Mouse (Mus musculus): ENCODE measurements around the gene Naa80. TPM values are rescaled to one million over a fixed set of nuclear protein-coding genes. Genes with fewer than 3 reads are reported as not detected.

Gene Naa80
- total and polyA plus RNA-seq, 2 experiments from 2014 or later = 14.5 to 58.8 TPM

DNA sequence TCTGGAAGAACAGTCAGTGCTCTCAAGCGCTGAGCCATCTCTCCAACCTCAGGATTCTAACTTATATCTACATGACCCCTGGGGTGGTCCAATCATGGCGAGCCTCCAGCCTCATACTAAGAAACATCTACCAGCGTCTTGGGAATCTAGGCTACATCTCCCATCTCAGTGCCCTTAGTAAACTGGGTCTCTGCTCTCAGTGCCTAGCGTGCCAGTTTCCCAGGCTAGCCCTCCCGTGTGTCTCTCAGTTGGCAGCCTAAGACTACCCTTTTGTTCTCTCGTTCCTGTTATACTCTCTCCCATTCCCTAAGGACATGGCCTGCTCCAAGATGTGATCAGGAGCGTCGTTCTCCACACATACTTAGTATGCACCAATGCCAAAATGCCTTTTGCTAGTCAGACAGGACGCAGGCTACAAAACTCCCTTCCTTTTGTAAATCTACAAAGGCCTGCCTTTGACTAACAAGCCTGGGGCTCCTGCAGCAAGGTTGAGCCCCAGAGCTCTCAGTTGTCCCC lies 52.7 kb downstream of the Naa80 start:
- no peak overlapping the region for H3K9ac ChIP-seq (replicated peaks; ENCODE audit: low read depth, low read length)

DNA sequence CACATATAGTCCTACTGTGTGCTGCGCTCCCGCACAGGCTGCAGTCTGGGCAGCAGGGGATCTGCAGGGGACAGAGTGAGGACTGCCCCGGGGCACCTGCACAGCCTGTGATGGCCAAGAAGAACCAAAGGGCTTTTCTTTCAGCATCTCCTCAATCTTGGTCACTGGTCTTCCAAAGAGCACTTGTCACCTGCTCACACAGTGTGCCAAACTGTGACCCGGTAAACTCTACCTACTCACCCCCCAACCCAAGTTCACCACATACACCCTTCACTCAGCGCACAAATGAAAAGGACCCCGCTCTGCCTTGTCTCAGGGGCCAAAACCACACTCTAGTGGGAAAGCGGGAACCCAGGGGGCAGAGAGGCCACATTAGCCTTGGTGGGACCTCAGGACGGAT lies 53.2 kb downstream of the Naa80 start:
- Histone ChIP-seq H3K27ac (ENCODE audit: low read depth) (peak overlapping the region; percentile 94), H3K4me3 (ENCODE audit: low read depth, low read length) (peak overlapping the region; percentile 85; the same call in 1 of the 2 replicates)

More for the DNA sequence above, 52.7 kb downstream of the Naa80 start:
- H3K27ac ChIP-seq (ENCODE audit: low read depth) = peak overlapping the region; percentile 94
- 57% methylated on average over 9 of the region's 9 CpGs for WGBS
- peaks cover 55% of the 10 kb centered on the region for H3K4me1 ChIP-seq (ENCODE audit: control insufficient read depth, insufficient read depth)
- no peaks in the 10 kb centered on the region for H3K27me3 ChIP-seq (ENCODE audit: control insufficient read depth, insufficient read depth, low read length)
- H3K4me3 ChIP-seq (ENCODE audit: low read depth, low read length) = no peak overlapping the region; the same call in 1 of the 2 replicates
- 0 out of 2 replicates have a peak, but pooled peaks cover 6% of the 10 kb centered on the region for H3K36me3 ChIP-seq (replicated peaks; ENCODE audit: control insufficient read depth, insufficient read depth, low read length)
- TF ChIP-seq EP300 (IDR thresholded peaks at IDR 0.05; ENCODE audit: low read depth) (no peak), CTCF (IDR thresholded peaks at IDR 0.05; ENCODE audit: low read depth) (no peak)
- no peaks in the 10 kb centered on the region for H3K9me3 ChIP-seq (replicated peaks; ENCODE audit: control insufficient read depth, low read length)
- peak overlapping the region; percentile 80 for H3K4me2 ChIP-seq (ENCODE audit: low read depth, low read length)
- DNase-seq (ENCODE audit: low spot score) = no peak
- no peak for ATAC-seq (ENCODE audit: insufficient read depth, low read depth)

DNA sequence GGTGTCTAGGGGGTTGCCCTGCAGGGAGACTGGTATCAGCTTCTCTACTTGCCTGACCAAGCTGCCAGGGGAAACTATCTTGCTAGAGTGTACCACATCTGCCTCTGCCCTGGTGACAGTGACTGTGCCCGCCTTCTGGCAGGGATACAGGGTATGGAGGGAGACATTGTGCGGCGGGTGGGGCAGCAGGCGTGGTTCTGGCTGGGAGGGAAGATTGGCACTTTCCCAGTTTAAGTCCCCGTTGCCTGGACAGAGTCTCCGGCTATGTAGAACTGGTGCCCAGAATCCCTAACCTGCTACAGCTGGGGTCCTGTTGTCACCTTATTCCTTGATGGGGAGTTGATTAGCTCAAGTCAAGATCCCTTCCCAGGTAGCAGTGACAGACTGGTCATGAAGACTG lies 53.8 kb downstream of the Naa80 start:
- peak overlapping the region; percentile 80 for H3K4me2 ChIP-seq (ENCODE audit: low read depth, low read length)
- peak; percentile 65 for DNase-seq (ENCODE audit: low spot score)
- H3K9me3 ChIP-seq (replicated peaks; ENCODE audit: control insufficient read depth, low read length) = no peaks in the 10 kb centered on the region
- H3K36me3 ChIP-seq (replicated peaks; ENCODE audit: control insufficient read depth, insufficient read depth, low read length) = 0 out of 2 replicates have a peak, but pooled peaks cover 6% of the 10 kb centered on the region
- WGBS = 8% methylated on average over 6 of the region's 6 CpGs
- H3K4me3 ChIP-seq (ENCODE audit: low read depth, low read length) = peak overlapping the region; percentile 85
- H3K27ac ChIP-seq (ENCODE audit: low read depth) = peak overlapping the region; percentile 94
- H3K9ac ChIP-seq (replicated peaks; ENCODE audit: low read depth, low read length) = peak overlapping the region; percentile 89
- peaks cover 45% of the 10 kb centered on the region for H3K4me1 ChIP-seq (ENCODE audit: control insufficient read depth, insufficient read depth)
- TF ChIP-seq CTCF (IDR thresholded peaks at IDR 0.05; ENCODE audit: low read depth) (no peak), EP300 (IDR thresholded peaks at IDR 0.05; ENCODE audit: low read depth) (no peak)
- ATAC-seq (ENCODE audit: insufficient read depth, low read depth) = no peak
- H3K27me3 ChIP-seq (ENCODE audit: control insufficient read depth, insufficient read depth, low read length) = no peaks in the 10 kb centered on the region

More for the DNA sequence above, 53.2 kb downstream of the Naa80 start:
- TF ChIP-seq CTCF (IDR thresholded peaks at IDR 0.05; ENCODE audit: low read depth) (no peak), EP300 (IDR thresholded peaks at IDR 0.05; ENCODE audit: low read depth) (no peak)
- H3K36me3 ChIP-seq (replicated peaks; ENCODE audit: control insufficient read depth, insufficient read depth, low read length) = 0 out of 2 replicates have a peak, but pooled peaks cover 6% of the 10 kb centered on the region
- H3K4me2 ChIP-seq (ENCODE audit: low read depth, low read length) = peak overlapping the region; percentile 80
- ATAC-seq (ENCODE audit: insufficient read depth, low read depth) (no peak), DNase-seq (ENCODE audit: low spot score) (no peak)
- H3K9ac ChIP-seq (replicated peaks; ENCODE audit: low read depth, low read length) = peak overlapping the region; percentile 89; the same call in 1 of the 2 replicates
- H3K4me1 ChIP-seq (ENCODE audit: control insufficient read depth, insufficient read depth) = peaks cover 51% of the 10 kb centered on the region
- H3K9me3 ChIP-seq (replicated peaks; ENCODE audit: control insufficient read depth, low read length) = no peaks in the 10 kb centered on the region
- 85% methylated on average over 8 of the region's 8 CpGs for WGBS
- H3K27me3 ChIP-seq (ENCODE audit: control insufficient read depth, insufficient read depth, low read length) = no peaks in the 10 kb centered on the region

DNA sequence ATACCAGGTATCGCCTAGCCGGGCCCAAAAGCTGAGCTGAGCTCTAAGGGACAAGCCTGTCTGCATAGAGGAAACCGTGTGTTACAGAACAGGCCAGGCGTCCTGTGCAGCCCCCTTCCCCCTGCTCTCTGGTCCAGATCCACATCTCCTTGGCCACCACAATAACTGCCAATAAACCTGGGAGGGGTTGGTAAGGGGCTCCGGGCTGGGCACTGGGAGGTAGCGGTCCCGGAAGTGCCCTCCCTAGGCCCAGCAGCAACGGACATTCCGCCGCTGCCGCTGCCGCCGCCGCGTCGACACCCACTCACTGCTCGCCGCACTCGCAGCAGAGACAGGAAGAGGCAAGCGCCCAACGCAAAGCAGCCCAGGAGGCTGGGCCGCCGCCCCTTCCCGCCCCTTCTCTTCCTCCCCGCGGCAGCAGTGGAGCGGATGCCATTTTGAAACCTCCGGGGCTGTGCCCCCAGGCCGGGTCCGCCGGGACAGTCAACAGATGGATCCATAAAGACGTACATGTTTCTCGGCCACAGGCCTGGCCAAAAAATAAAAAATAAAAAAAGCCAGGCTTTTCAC lies 54.5 kb downstream of the Naa80 start:
- peak overlapping the region; percentile 80 for H3K4me2 ChIP-seq (ENCODE audit: low read depth, low read length)
- peak overlapping the region; percentile 89 for H3K9ac ChIP-seq (replicated peaks; ENCODE audit: low read depth, low read length)
- TF ChIP-seq EP300 (IDR thresholded peaks at IDR 0.05; ENCODE audit: low read depth) = no peak; the same call in 1 of the 2 replicates
- TF ChIP-seq CTCF (IDR thresholded peaks at IDR 0.05; ENCODE audit: low read depth) = no peak
- DNase-seq (ENCODE audit: low spot score) = peak; percentile 88
- ATAC-seq (ENCODE audit: insufficient read depth, low read depth) = peak; percentile 45
- 2% methylated on average over 33 of the region's 33 CpGs for WGBS
- peak overlapping the region; percentile 85 for H3K4me3 ChIP-seq (ENCODE audit: low read depth, low read length)
- H3K27me3 ChIP-seq (ENCODE audit: control insufficient read depth, insufficient read depth, low read length) = no peaks in the 10 kb centered on the region
- peak overlapping the region; percentile 94 for H3K27ac ChIP-seq (ENCODE audit: low read depth)
- H3K4me1 ChIP-seq (ENCODE audit: control insufficient read depth, insufficient read depth) = peaks cover 38% of the 10 kb centered on the region
- H3K36me3 ChIP-seq (replicated peaks; ENCODE audit: control insufficient read depth, insufficient read depth, low read length) = 0 out of 2 replicates have a peak, but pooled peaks cover 6% of the 10 kb centered on the region
- H3K9me3 ChIP-seq (replicated peaks; ENCODE audit: control insufficient read depth, low read length) = no peaks in the 10 kb centered on the region

Other genes with a start within 250 kb of the Naa80 start
- gene Hemk1, start 240.5 kb upstream of the Naa80 start, total RNA-seq (2014; rRNA removed; ENCODE audit: low replicate concordance) = 4.8 and 28.7 TPM in 2 replicates
- gene Hemk1, start 240.5 kb upstream of the Naa80 start, polyA plus RNA-seq (2015; fragmentation: Nextera tagmentation; extraction: Ambion mirVana) = 12.3 and 15.3 TPM in 2 replicates
- 1.1 and 11.0 TPM in 2 replicates for gene 6430571L13Rik, start 238.3 kb upstream of the Naa80 start, total RNA-seq (2014; rRNA removed; ENCODE audit: low replicate concordance)
- 3.1 and 3.3 TPM in 2 replicates for gene 6430571L13Rik, start 238.3 kb upstream of the Naa80 start, polyA plus RNA-seq (2015; fragmentation: Nextera tagmentation; extraction: Ambion mirVana)
- gene Cacna2d2, start 179.3 kb upstream of the Naa80 start, total RNA-seq (2014; rRNA removed; ENCODE audit: low replicate concordance) = 30.6 and 34.8 TPM in 2 replicates
- 1.1 and 1.3 TPM in 2 replicates for gene Cacna2d2, start 179.3 kb upstream of the Naa80 start, polyA plus RNA-seq (2015; fragmentation: Nextera tagmentation; extraction: Ambion mirVana)
- 33.4 and 37.3 TPM in 2 replicates for gene Tmem115, start 44.9 kb upstream of the Naa80 start, total RNA-seq (2014; rRNA removed; ENCODE audit: low replicate concordance)
- 26.7 and 28.5 TPM in 2 replicates for gene Tmem115, start 44.9 kb upstream of the Naa80 start, polyA plus RNA-seq (2015; fragmentation: Nextera tagmentation; extraction: Ambion mirVana)
- gene Cyb561d2, start 36.7 kb upstream of the Naa80 start, total RNA-seq (2014; rRNA removed; ENCODE audit: low replicate concordance) = 13.4 and 22.1 TPM in 2 replicates
- gene Cyb561d2, start 36.7 kb upstream of the Naa80 start, polyA plus RNA-seq (2015; fragmentation: Nextera tagmentation; extraction: Ambion mirVana) = 14.3 and 16.9 TPM in 2 replicates
- 42.3 and 56.4 TPM in 2 replicates for gene Nprl2, start 36.7 kb upstream of the Naa80 start, total RNA-seq (2014; rRNA removed; ENCODE audit: low replicate concordance)
- gene Nprl2, start 36.7 kb upstream of the Naa80 start, polyA plus RNA-seq (2015; fragmentation: Nextera tagmentation; extraction: Ambion mirVana) = 22.5 and 23.2 TPM in 2 replicates
- gene Zmynd10, start 31.6 kb upstream of the Naa80 start, total RNA-seq (2014; rRNA removed; ENCODE audit: low replicate concordance) = not detected in 2 replicates
- 0.25 and 0.49 TPM in 2 replicates for gene Zmynd10, start 31.6 kb upstream of the Naa80 start, polyA plus RNA-seq (2015; fragmentation: Nextera tagmentation; extraction: Ambion mirVana)
- 28.7 and 39.0 TPM in 2 replicates for gene Rassf1, start 27.3 kb upstream of the Naa80 start, total RNA-seq (2014; rRNA removed; ENCODE audit: low replicate concordance)
- gene Rassf1, start 27.3 kb upstream of the Naa80 start, polyA plus RNA-seq (2015; fragmentation: Nextera tagmentation; extraction: Ambion mirVana) = 34.4 and 35.1 TPM in 2 replicates
- gene Tusc2, start 15.6 kb upstream of the Naa80 start, total RNA-seq (2014; rRNA removed; ENCODE audit: low replicate concordance) = 38.6 and 51.2 TPM in 2 replicates
- 37.0 and 38.8 TPM in 2 replicates for gene Tusc2, start 15.6 kb upstream of the Naa80 start, polyA plus RNA-seq (2015; fragmentation: Nextera tagmentation; extraction: Ambion mirVana)
- gene Hyal2, start 10.9 kb upstream of the Naa80 start, total RNA-seq (2014; rRNA removed; ENCODE audit: low replicate concordance) = 67.8 and 97.3 TPM in 2 replicates
- 58.6 and 60.5 TPM in 2 replicates for gene Hyal2, start 10.9 kb upstream of the Naa80 start, polyA plus RNA-seq (2015; fragmentation: Nextera tagmentation; extraction: Ambion mirVana)
- 14.0 and 21.3 TPM in 2 replicates for gene Hyal1, start 2.0 kb upstream of the Naa80 start, total RNA-seq (2014; rRNA removed; ENCODE audit: low replicate concordance)
- gene Hyal1, start 2.0 kb upstream of the Naa80 start, polyA plus RNA-seq (2015; fragmentation: Nextera tagmentation; extraction: Ambion mirVana) = 5.7 and 6.0 TPM in 2 replicates
- 0.65 and 0.66 TPM in 2 replicates for gene Hyal3, start 1.9 kb downstream of the Naa80 start, total RNA-seq (2014; rRNA removed; ENCODE audit: low replicate concordance)
- gene Hyal3, start 1.9 kb downstream of the Naa80 start, polyA plus RNA-seq (2015; fragmentation: Nextera tagmentation; extraction: Ambion mirVana) = 0.29 and 0.44 TPM in 2 replicates
- gene Ifrd2, start 8.8 kb downstream of the Naa80 start, total RNA-seq (2014; rRNA removed; ENCODE audit: low replicate concordance) = 22.3 and 31.2 TPM in 2 replicates
- 28.6 and 33.6 TPM in 2 replicates for gene Ifrd2, start 8.8 kb downstream of the Naa80 start, polyA plus RNA-seq (2015; fragmentation: Nextera tagmentation; extraction: Ambion mirVana)
- 21.0 and 34.9 TPM in 2 replicates for gene Sema3b, start 30.3 kb downstream of the Naa80 start, total RNA-seq (2014; rRNA removed; ENCODE audit: low replicate concordance)
- gene Sema3b, start 30.3 kb downstream of the Naa80 start, polyA plus RNA-seq (2015; fragmentation: Nextera tagmentation; extraction: Ambion mirVana) = 8.9 and 9.1 TPM in 2 replicates
- gene Gnai2, start 56.5 kb downstream of the Naa80 start, total RNA-seq (2014; rRNA removed; ENCODE audit: low replicate concordance) = 472 and 473 TPM in 2 replicates
- gene Gnai2, start 56.5 kb downstream of the Naa80 start, polyA plus RNA-seq (2015; fragmentation: Nextera tagmentation; extraction: Ambion mirVana) = 291 and 295 TPM in 2 replicates
- gene Slc38a3, start 90.6 kb downstream of the Naa80 start, total RNA-seq (2014; rRNA removed; ENCODE audit: low replicate concordance) = 8.9 and 16.9 TPM in 2 replicates
- 2.7 and 4.0 TPM in 2 replicates for gene Slc38a3, start 90.6 kb downstream of the Naa80 start, polyA plus RNA-seq (2015; fragmentation: Nextera tagmentation; extraction: Ambion mirVana)
- not detected in 2 replicates for gene Gnat1, start 100.8 kb downstream of the Naa80 start, total RNA-seq (2014; rRNA removed; ENCODE audit: low replicate concordance)
- 0.25 and 0.33 TPM in 2 replicates for gene Gnat1, start 100.8 kb downstream of the Naa80 start, polyA plus RNA-seq (2015; fragmentation: Nextera tagmentation; extraction: Ambion mirVana)
- gene Sema3f, start 131.6 kb downstream of the Naa80 start, total RNA-seq (2014; rRNA removed; ENCODE audit: low replicate concordance) = 38.4 and 59.5 TPM in 2 replicates
- 2.6 and 2.7 TPM in 2 replicates for gene Sema3f, start 131.6 kb downstream of the Naa80 start, polyA plus RNA-seq (2015; fragmentation: Nextera tagmentation; extraction: Ambion mirVana)
- 53.5 and 90.6 TPM in 2 replicates for gene Rbm5, start 192.1 kb downstream of the Naa80 start, total RNA-seq (2014; rRNA removed; ENCODE audit: low replicate concordance)
- 81.7 and 88.9 TPM in 2 replicates for gene Rbm5, start 192.1 kb downstream of the Naa80 start, polyA plus RNA-seq (2015; fragmentation: Nextera tagmentation; extraction: Ambion mirVana)

Measured in heart, postnatal 0 days (tissue).